Mouse (Mus musculus) CH12.LX (cell line): ENCODE data around the gene Smim27.

Source experiments
- CTCF ChIP-seq, 2 experiments: IDR thresholded peaks in 1 of 2; conservative IDR thresholded peaks in 1 of 2; 2 replicates each; pipeline ENCODE4 v1.5.1; 2011 to 2012; ENCODE audit warnings: low read depth in 2 of 2, low read length in 2 of 2, improper control_type of control experiment in 1 of 2, inconsistent platforms in 1 of 2, mild to moderate bottlenecking in 1 of 2, moderate library complexity in 1 of 2
- EP300 ChIP-seq: IDR thresholded peaks from 2 replicates; pipeline ENCODE4 v1.6.1; 2011; ENCODE audit warnings: low read length, improper control_type of control experiment
- MAX ChIP-seq: IDR thresholded peaks from 2 replicates; pipeline ENCODE4 v1.6.1; 2011; ENCODE audit warnings: low read length, improper control_type of control experiment
- NRF1 ChIP-seq: IDR thresholded peaks from 2 replicates; pipeline ENCODE4 v1.6.1; 2014; ENCODE audit warnings: low read depth, mild to moderate bottlenecking, inconsistent platforms, low read length, improper control_type of control experiment, moderate library complexity
- POLR2A ChIP-seq: IDR thresholded peaks from 2 replicates; pipeline ENCODE4 v1.6.1; 2011; ENCODE audit warnings: low read depth, mild to moderate bottlenecking, improper control_type of control experiment, low read length
- TBP ChIP-seq: conservative IDR thresholded peaks from 2 replicates; pipeline ENCODE4 v1.6.1; 2011; ENCODE audit warnings: low read depth, low read length, improper control_type of control experiment
- TCF12 ChIP-seq: IDR thresholded peaks from 2 replicates; pipeline ENCODE4 v1.6.1; 2014; ENCODE audit warnings: low read depth, mild to moderate bottlenecking, inconsistent platforms, low read length, improper control_type of control experiment
- ZC3H11A ChIP-seq: IDR thresholded peaks from 2 replicates; pipeline ENCODE4 v1.6.1; 2012; ENCODE audit warnings: low read depth, mild to moderate bottlenecking, inconsistent platforms, low read length, improper control_type of control experiment

- TF ChIP-seq CTCF (conservative IDR thresholded peaks at IDR 0.05 in 1 of 2, IDR thresholded peaks at IDR 0.05 in 1 of 2; ENCODE audit: low read depth in 2 of 2, low read length in 2 of 2) (no peak), MAX (peak; percentile 86), ZC3H11A (no peak), POLR2A (peak; percentile 98), TCF12 (peak; percentile 89), EP300 (no peak), NRF1 (peak; percentile 40), TBP (peak; percentile 90)
These were observed at the start of gene Smim27, which contains the start of gene Topors for GRCm38 (mm10) chr4:40269430-40270032.
